Mouse (Mus musculus) MEL (cell line): ENCODE data around the gene Mus81.

ENCODE experiments used
- CHD2 ChIP-seq: IDR thresholded peaks from 2 replicates; pipeline ENCODE4 v1.6.1; 2011; ENCODE audit warnings: low read length, improper control_type of control experiment
- CTCF ChIP-seq, 3 experiments: IDR thresholded peaks in 2 of 3; conservative IDR thresholded peaks in 1 of 3; 2 replicates each; pipeline ENCODE4 v1.5.1; 2011 to 2012; ENCODE audit warnings: low read length in 3 of 3, low read depth in 2 of 3, mild to moderate bottlenecking in 2 of 3, improper control_type of control experiment in 1 of 3, inconsistent platforms in 1 of 3, mixed read lengths in 1 of 3, moderate library complexity in 1 of 3; ENCODE audit not compliant: control insufficient read depth in 1 of 3, insufficient read depth in 1 of 3, poor library complexity in 1 of 3, severe bottlenecking in 1 of 3
- ELF1 ChIP-seq: IDR thresholded peaks from 2 replicates; pipeline ENCODE4 v1.6.1; 2014; ENCODE audit warnings: low read depth, mild to moderate bottlenecking, inconsistent platforms, low read length, improper control_type of control experiment, moderate library complexity
- EP300 ChIP-seq, 2 experiments: IDR thresholded peaks; 2 replicates each; pipeline ENCODE4 v1.6.1; 2011; ENCODE audit warnings: improper control_type of control experiment in 2 of 2, low read length in 2 of 2, low read depth in 1 of 2, mild to moderate bottlenecking in 1 of 2
- POLR2AphosphoS5 ChIP-seq: IDR thresholded peaks from 2 replicates; pipeline ENCODE4 v1.6.1; 2012; ENCODE audit warnings: low read depth, borderline replicate concordance, mild to moderate bottlenecking, inconsistent platforms, low read length, moderate library complexity, mixed read lengths
- ZC3H11A ChIP-seq: IDR thresholded peaks from 2 replicates; pipeline ENCODE4 v1.6.1; 2012; ENCODE audit warnings: low read depth, mild to moderate bottlenecking, inconsistent platforms, low read length, improper control_type of control experiment

- no peak for TF ChIP-seq CTCF (IDR thresholded peaks at IDR 0.05 in 2 of 3, conservative IDR thresholded peaks at IDR 0.05 in 1 of 3; ENCODE audit: control insufficient read depth in 1 of 3, insufficient read depth in 1 of 3, low read depth in 2 of 3, low read length in 3 of 3, poor library complexity in 1 of 3, severe bottlenecking in 1 of 3)
- no peak for TF ChIP-seq POLR2AphosphoS5
- no peak for TF ChIP-seq ZC3H11A
- no peak for TF ChIP-seq CHD2
- no peak for TF ChIP-seq EP300 (IDR thresholded peaks at IDR 0.05; ENCODE audit: low read depth in 1 of 2, low read length in 2 of 2)
- no peak for TF ChIP-seq ELF1
These were observed 13.0 kb downstream of the Mus81 start for GRCm38 (mm10) chr19:5475069-5475714.
